Mouse (Mus musculus): ENCODE measurements around the gene Setd3.

GRCm38 (mm10) chr12:108203895-108204294 lies 24.8 kb upstream of the Setd3 start:
- TF ChIP-seq GATA1 (IDR thresholded peaks at IDR 0.05; ENCODE audit: low read length) (no peak), TAL1 (IDR thresholded peaks at IDR 0.05; ENCODE audit: low read length) (no peak)
